Mouse (Mus musculus) forebrain, embryonic 13.5 days (tissue): Measurements from ENCODE around the gene Trnau1ap. TPM values are rescaled to one million over a fixed set of nuclear protein-coding genes. Genes with fewer than 3 reads are reported as not detected.
"Not testable (repeated sequence)": the region's sequence is repeated elsewhere in the genome, so short reads cannot be mapped to it uniquely, and the experiment has no call there.

Source experiments
- ATAC-seq: fragments of 200-750 bp; cut with Nextera tagmentation; 2 replicates; pipeline ENCODE4 v1.8.0; 2017
- H3K27ac ChIP-seq: fragments of 300-500 bp; sonication (generic); 2 replicates; pipeline ENCODE4 v1.5.1; 2015; ENCODE audit warnings: inconsistent platforms, mild to moderate bottlenecking, moderate library complexity
- H3K27me3 ChIP-seq: fragments of 300-500 bp; sonication (generic); 2 replicates; pipeline ENCODE4 v1.6.1; 2015; ENCODE audit warnings: mild to moderate bottlenecking, inconsistent platforms
- H3K36me3 ChIP-seq: fragments of 300-500 bp; sonication (generic); 2 replicates; pipeline ENCODE4 v1.6.1; 2015; ENCODE audit warnings: mild to moderate bottlenecking, inconsistent platforms; ENCODE audit not compliant: poor library complexity, severe bottlenecking
- H3K4me1 ChIP-seq: fragments of 300-500 bp; sonication (generic); 2 replicates; pipeline ENCODE4 v1.6.1; 2015; ENCODE audit warnings: inconsistent platforms
- H3K4me2 ChIP-seq: fragments of 300-500 bp; sonication (generic); 2 replicates; pipeline ENCODE4 v1.6.1; 2015; ENCODE audit warnings: inconsistent platforms, mild to moderate bottlenecking, moderate library complexity
- H3K4me3 ChIP-seq: fragments of 300-500 bp; sonication (generic); 2 replicates; pipeline ENCODE4 v1.5.1; 2015; ENCODE audit warnings: mild to moderate bottlenecking, inconsistent platforms
- H3K9ac ChIP-seq: fragments of 300-500 bp; sonication (generic); 2 replicates; pipeline ENCODE4 v1.6.1; 2015; ENCODE audit warnings: mild to moderate bottlenecking, inconsistent platforms
- H3K9me3 ChIP-seq: fragments of 300-500 bp; sonication (generic); replicated peaks from 2 replicates; pipeline ENCODE4 v1.6.1; 2016; ENCODE audit warnings: inconsistent platforms
- WGBS: fragments of 180-500 bp; shearing (Covaris S2); methylation state at CpG from one replicate; pipeline ENCODE4 v1.1.7; 2015; 5-methylcytosine and 5-hydroxymethylcytosine counted together
- polyA plus RNA-seq: library from polyadenylated mRNA; unstranded; fragments of >200 nt; fragmentation: Nextera tagmentation; extraction: Ambion mirVana; gene quantifications from 2 replicates; pipeline ENCODE4 v1.2.1, GENCODE M21; 2015

Trnau1ap gene
- polyA plus RNA-seq, 1 experiment from 2014 or later = 87.8 TPM

DNA sequence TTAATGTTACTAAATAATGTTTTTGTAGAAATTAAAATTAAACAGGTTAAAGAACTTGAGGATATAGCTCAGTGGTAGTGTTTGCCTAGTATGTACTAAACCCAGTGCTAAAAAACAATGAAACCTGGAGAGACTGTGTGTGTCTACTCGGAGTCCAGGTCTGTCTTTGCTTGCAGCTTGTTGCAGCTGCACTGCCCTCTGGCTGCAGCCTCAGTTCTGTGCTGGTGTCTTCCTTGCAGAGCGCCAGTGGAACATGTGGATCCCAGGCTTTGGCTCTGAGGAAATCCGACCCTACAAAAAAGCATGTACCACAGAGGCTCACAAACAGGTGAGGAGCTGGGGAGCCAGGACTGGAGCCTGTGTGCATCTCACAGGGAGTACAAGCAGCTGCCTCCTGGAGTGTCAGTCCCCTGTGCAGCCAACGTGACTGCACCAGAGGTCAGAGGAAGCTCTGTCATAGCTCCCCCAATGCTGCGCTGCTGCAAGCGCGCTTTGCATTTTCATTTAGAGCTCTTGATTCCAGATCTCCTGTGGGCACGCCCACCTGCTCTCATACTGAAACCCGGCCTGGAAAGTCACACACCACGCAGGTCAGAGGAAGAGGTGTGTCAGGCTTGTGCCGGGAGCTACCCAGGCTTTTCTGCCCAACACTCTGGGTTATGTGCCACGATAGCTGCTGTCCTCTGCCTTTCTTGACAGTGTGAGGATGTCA lies 37.6 kb downstream of the Trnau1ap start:
- Histone ChIP-seq H3K27ac (no peak overlapping the region), H3K4me1 (no peaks in the 10 kb centered on the region), H3K27me3 (no peaks in the 10 kb centered on the region), H3K4me3 (no peak overlapping the region), H3K9ac (peak overlapping the region; percentile 16; the same call in 1 of the 2 replicates), H3K4me2 (no peak overlapping the region), H3K36me3 (peaks cover 57% of the 10 kb centered on the region), H3K9me3 (no peaks in the 10 kb centered on the region; the same call in 1 of the 2 replicates)
- ATAC-seq = no peak
- 80% methylated on average over 12 of the region's 12 CpGs for WGBS

DNA sequence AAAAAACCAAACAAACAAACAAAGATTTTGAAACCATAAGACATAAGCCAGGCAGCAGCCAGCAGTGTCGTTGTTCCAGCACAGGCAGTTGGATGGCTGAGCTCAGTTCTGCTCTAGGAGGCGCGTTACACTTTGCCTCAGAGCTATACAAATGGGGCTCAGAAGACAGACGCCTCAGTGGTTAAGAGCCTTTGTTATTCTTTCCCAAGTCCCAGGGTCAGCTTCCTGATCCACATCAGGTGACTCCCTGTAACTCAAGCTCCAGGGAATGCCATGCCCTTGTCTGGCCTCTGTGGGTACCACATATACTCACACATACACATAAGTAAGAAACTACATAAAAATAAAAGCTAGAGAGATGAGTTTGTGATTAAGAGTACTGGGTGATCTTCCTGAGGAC lies 38.3 kb downstream of the Trnau1ap start:
- Histone ChIP-seq H3K9me3 (no peaks in the 10 kb centered on the region; the same call in 1 of the 2 replicates), H3K4me2 (no peak overlapping the region), H3K36me3 (peaks cover 64% of the 10 kb centered on the region), H3K4me3 (no peak overlapping the region), H3K27ac (no peak overlapping the region), H3K4me1 (no peaks in the 10 kb centered on the region), H3K27me3 (no peaks in the 10 kb centered on the region), H3K9ac (no peak overlapping the region)
- 97% methylated on average over 4 of the region's 4 CpGs for WGBS
- no peak for ATAC-seq

DNA sequence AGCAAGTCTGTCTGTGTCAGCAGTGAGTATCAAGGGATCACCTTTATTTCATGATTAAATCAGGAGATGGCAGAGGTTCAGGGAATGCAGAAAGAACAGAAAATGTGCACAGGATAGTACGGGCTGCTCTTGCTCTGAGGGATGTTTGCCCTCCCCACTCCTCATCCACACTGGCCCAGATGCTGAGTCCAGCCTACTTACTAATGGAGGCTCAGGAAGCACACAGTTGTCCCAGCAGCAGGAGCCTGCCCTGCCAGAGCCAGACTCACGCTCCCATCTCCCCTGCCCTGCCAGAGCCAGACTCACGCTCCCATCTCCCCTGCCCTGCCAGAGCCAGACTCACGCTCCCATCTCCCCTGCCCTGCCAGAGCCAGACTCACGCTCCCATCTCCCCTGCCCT lies 40.5 kb downstream of the Trnau1ap start:
- H3K4me1 ChIP-seq, H3K4me3 ChIP-seq, H3K9me3 ChIP-seq, ATAC-seq, H3K4me2 ChIP-seq, H3K27me3 ChIP-seq, H3K27ac ChIP-seq, H3K9ac ChIP-seq: not testable (repeated sequence)
- WGBS = 95% methylated on average over 2 of the region's 5 CpGs
- peaks cover 70% of the 10 kb centered on the region for H3K36me3 ChIP-seq

DNA sequence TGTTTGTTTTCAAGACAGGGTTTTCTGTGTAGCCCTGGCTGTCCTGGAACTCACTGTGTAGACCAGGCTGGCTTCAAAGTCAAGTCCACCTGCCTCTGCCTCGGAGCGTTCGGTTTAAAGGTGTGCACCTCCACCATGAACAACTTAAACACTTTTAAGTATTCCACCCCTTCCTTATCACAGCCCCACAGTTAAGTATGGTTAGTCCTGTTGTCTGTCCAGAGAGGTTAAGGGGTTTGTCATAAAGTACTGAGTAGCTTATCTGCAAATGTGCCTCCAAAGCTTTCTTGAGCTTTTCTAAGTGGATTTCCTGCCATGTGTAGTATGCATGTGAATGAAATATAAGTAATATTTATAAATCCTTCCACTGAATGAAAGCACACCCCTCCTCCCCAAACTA lies 53.4 kb downstream of the Trnau1ap start:
- Histone ChIP-seq H3K9me3 (no peaks in the 10 kb centered on the region), H3K9ac (peak overlapping the region; percentile 18; the same call in 1 of the 2 replicates), H3K4me3 (no peak overlapping the region), H3K27ac (no peak overlapping the region), H3K4me2 (no peak overlapping the region), H3K27me3 (no peaks in the 10 kb centered on the region), H3K4me1 (peaks cover 20% of the 10 kb centered on the region), H3K36me3 (peaks cover 10% of the 10 kb centered on the region)
- WGBS = 95% methylated on average over 3 of the region's 3 CpGs
- no peak for ATAC-seq

DNA sequence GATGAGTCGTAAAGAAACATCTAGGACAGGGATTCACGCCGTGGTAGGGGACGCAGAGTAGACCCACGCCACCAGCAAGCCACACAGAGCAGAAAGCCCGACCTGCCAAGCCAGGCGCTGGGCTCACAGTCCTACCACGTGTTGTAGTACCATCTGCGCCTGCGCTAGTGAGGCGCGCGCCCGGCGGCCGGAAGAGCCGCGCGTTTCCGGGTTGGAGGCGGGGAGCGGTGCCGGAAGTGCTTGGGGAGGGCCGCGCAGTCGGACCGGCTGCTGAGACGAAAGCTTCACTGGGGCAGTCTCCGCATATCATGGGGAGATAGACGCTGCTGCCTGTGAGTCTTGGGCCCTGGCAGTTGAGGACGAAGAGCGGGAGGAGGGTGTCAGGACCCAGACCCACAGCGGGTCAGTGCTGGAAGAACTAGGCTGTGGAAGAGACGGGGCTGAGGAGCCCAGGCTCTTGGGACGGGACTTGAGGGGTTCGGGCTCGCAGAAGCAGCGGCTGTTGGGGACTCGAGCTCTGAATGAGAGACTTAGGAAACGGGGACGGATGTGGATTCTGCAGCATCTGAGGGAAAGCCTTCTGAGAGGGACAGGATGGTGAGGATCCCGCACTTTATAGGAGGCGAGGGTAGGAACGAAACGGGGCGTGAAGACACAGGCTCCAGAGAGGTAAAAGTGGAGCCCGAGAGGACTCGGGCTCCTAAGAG lies 55.0 kb downstream of the Trnau1ap start, which contains the start of gene Taf12:
Gene Taf12 (plus strand): TSS at position 220 of the 707 bp plus-strand sequence.
- under 1% methylated on average over 48 of the region's 48 CpGs for WGBS
- Histone ChIP-seq H3K4me1 (peaks cover 24% of the 10 kb centered on the region), H3K4me2 (peak within 1 kb of the TSS; percentile 81), H3K27ac (peak within 1 kb of the TSS; percentile 92), H3K9me3 (no peaks in the 10 kb centered on the region), H3K27me3 (no peaks in the 10 kb centered on the region), H3K36me3 (no peaks in the 10 kb centered on the region; the same call in 1 of the 2 replicates), H3K4me3 (peak within 1 kb of the TSS; percentile 85), H3K9ac (peak within 1 kb of the TSS; percentile 92)
- peak; percentile 90 for ATAC-seq

DNA sequence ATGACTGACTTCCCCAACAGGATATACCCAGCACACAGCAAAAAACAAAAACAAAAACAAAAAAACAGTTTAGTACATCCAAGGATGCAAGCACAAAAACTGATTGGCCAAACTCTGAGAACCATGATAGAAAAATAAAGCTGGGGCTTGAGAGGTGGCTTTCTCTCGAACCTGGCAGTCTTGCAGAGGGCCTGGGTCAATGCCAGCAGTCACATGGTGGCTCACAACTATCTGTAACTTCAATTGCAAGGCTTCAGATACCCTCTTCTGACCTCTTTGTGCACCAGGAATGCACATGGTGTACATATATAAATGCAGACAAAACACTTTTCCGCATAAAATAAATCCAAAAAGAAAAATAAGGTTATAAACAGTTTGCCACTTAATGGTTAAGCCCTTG lies 56.2 kb downstream of the Trnau1ap start:
- 70% methylated on average over 2 of the region's 2 CpGs for WGBS
- Histone ChIP-seq H3K27me3 (no peaks in the 10 kb centered on the region), H3K4me2 (peak overlapping the region; percentile 81), H3K4me3 (peak overlapping the region; percentile 85; the same call in 1 of the 2 replicates), H3K27ac (no peak overlapping the region), H3K36me3 (no peaks in the 10 kb centered on the region; the same call in 1 of the 2 replicates), H3K9me3 (no peaks in the 10 kb centered on the region), H3K4me1 (peaks cover 24% of the 10 kb centered on the region), H3K9ac (peak overlapping the region; percentile 92)
- no peak for ATAC-seq

DNA sequence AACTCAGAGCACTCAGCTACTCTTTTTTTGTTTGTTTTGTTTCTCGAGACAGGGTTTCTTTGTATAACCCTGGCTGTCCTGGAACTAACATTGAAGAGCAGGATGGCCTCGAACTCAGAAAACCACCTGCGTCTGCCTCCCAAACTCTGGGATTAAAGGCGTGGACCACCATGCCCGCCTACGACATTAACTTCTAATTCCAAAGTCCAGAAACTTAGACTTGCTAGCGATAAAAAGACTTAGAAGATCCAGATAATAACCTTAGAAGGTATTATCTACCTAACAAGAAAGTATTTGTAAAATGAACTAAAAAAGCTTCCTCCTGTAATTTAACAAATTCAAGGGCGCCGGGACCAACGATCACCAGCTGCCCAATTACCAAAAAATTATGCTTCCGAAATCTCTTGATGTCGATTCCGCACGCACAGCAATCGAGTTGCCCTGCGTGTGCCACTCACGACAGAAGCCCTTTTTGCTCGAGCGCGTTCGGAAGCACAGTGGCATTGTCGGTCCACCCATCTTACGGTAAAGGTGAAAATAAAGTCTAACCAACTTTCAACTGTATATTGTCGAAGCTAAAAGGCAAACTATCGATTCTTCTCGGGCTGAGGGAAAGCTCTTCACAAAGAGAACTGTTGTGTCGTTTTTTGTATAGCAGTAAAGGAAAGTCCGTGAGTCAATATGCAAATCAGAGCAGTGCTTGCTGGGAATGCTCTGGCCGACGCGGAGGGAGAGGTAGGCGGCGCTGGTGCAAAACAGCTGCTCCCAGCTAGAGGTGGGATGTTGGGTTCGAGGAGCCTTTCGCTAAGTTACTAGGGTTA lies 59.4 kb downstream of the Trnau1ap start:
- peaks cover 15% of the 10 kb centered on the region for H3K4me1 ChIP-seq
- WGBS = under 1% methylated on average over 35 of the region's 35 CpGs
- H3K27ac ChIP-seq = peak overlapping the region; percentile 91
- peak overlapping the region; percentile 53 for H3K4me2 ChIP-seq
- peak overlapping the region; percentile 62 for H3K9ac ChIP-seq
- H3K9me3 ChIP-seq = no peaks in the 10 kb centered on the region
- peak; percentile 70 for ATAC-seq
- H3K36me3 ChIP-seq = no peaks in the 10 kb centered on the region
- H3K4me3 ChIP-seq = peak overlapping the region; percentile 29
- no peaks in the 10 kb centered on the region for H3K27me3 ChIP-seq

DNA sequence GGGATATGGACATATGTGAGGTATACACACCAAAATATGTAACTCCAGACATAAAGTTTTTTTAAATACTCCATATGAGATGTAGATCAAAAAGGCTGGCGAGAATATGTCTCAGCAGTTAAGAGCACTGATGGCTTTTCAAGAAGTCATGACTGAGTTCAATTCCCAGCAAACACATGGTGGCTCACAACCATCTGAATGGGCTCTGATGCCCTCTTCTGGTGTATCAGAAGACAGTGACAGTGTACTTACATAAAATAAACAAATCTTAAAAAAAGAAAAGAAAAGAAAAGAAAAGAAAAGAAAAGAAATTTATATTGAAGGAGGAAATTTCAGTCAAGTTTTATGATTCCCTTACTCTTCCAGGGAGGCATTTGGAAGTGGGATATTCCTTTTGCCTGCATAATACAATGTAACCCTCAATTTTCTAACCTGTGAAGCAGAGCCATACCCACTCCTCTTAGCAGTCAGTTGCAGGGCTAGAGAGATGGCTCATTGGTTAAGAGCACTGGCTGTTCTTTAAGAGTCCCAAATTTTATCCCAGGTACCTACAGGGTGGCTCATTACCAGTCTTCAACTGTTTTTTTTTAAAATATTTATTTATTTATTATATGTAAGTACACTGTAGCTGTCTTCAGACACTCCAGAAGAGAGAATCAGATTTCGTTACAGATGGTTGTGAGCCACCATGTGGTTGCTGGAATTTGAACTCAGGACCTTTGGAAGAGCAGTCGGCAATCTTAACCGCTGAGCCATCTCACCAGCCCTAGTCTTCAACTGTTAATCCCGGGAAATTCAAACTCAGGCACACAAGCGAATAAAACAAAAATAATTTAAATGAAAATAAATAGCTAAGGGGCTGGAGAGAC lies 60.2 kb downstream of the Trnau1ap start:
- ATAC-seq = no peak; the same call in 1 of the 2 replicates
- WGBS = 12% methylated on average over 6 of the region's 6 CpGs
- peak overlapping the region; percentile 53; the same call in 1 of the 2 replicates for H3K4me2 ChIP-seq
- H3K4me3 ChIP-seq = no peak overlapping the region
- no peak overlapping the region for H3K9ac ChIP-seq
- peaks cover 14% of the 10 kb centered on the region for H3K4me1 ChIP-seq
- no peaks in the 10 kb centered on the region for H3K27me3 ChIP-seq
- H3K27ac ChIP-seq = peak overlapping the region; percentile 91
- no peaks in the 10 kb centered on the region for H3K9me3 ChIP-seq
- no peaks in the 10 kb centered on the region for H3K36me3 ChIP-seq

DNA sequence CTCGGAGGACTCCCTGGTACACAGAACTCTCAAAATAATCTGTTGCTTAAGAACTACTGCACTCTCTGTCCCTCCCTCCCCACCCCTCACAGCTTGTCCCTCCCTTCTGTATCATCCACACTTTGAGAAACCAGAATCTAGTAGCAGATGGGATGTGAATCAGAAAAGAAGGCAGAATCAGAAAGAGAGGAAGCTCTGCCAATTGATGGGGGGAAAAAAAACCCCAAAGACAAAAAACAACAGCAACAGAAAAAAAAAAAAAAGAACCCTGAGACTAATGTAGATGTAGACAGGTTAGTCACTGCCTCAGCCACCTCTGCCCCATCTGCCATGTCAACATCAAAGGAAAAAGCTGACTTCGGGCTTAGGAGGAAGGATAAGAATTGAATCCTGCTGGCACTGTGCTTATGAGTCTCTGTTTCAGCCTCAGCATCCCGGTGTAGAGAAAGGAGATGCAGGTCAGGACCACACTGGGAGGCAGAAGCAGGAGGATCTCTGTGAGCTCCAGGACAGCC lies 62.4 kb downstream of the Trnau1ap start:
- H3K27ac ChIP-seq = no peak overlapping the region
- H3K9ac ChIP-seq = no peak overlapping the region
- ATAC-seq = no peak
- H3K36me3 ChIP-seq = no peaks in the 10 kb centered on the region
- no peak overlapping the region for H3K4me3 ChIP-seq
- WGBS = 81% methylated on average over 3 of the region's 3 CpGs
- no peaks in the 10 kb centered on the region for H3K9me3 ChIP-seq
- peaks cover 8% of the 10 kb centered on the region for H3K4me1 ChIP-seq
- no peak overlapping the region for H3K4me2 ChIP-seq
- H3K27me3 ChIP-seq = no peaks in the 10 kb centered on the region

DNA sequence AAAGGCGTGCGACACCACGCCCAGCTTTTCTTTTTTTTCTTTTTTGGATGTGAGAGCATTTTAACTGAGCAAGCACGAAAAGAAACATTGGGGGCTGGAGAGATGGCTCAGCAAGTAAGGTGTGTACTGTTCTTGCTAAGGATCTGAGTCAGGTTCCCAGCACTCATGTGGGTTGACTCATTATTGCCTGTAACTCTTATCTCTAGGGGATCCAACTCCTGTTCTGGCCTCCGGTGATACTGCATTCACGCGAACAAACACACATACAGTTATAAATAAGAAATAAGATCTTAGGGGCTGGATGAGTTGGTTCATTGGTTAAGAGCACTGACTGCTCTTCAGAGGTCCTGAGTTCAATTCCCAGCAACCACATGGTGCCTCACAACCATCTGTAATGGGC lies 66.0 kb downstream of the Trnau1ap start:
- no peak for ATAC-seq
- no peaks in the 10 kb centered on the region for H3K36me3 ChIP-seq
- H3K4me2 ChIP-seq = no peak overlapping the region
- peaks cover 23% of the 10 kb centered on the region for H3K4me1 ChIP-seq
- no peak overlapping the region for H3K4me3 ChIP-seq
- WGBS = 97% methylated on average over 7 of the region's 7 CpGs
- no peaks in the 10 kb centered on the region for H3K9me3 ChIP-seq
- H3K27me3 ChIP-seq = no peaks in the 10 kb centered on the region
- H3K9ac ChIP-seq = no peak overlapping the region
- no peak overlapping the region for H3K27ac ChIP-seq

DNA sequence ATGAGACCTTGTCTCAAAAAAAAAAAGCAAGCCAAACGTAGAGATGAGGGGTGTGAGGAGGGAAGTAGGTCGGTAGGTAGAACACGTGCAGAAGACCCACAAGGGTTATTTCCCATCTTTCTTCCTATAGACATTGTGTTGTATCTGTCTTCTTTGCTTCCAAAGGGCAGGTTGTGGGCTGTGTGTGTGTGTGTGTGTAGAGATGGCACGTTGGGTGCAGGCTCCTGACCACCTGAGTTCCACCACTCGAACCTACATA lies 67.1 kb downstream of the Trnau1ap start:
- peak overlapping the region; percentile 59; the same call in 1 of the 2 replicates for H3K4me2 ChIP-seq
- H3K9ac ChIP-seq = no peak overlapping the region
- H3K4me3 ChIP-seq = peak overlapping the region; percentile 86; the same call in 1 of the 2 replicates
- H3K4me1 ChIP-seq = peaks cover 23% of the 10 kb centered on the region
- ATAC-seq = no peak
- H3K9me3 ChIP-seq = no peaks in the 10 kb centered on the region
- WGBS = 84% methylated on average over 5 of the region's 5 CpGs
- H3K27ac ChIP-seq = no peak overlapping the region
- no peaks in the 10 kb centered on the region for H3K36me3 ChIP-seq
- no peaks in the 10 kb centered on the region for H3K27me3 ChIP-seq
